Mouse (Mus musculus): ENCODE data around the gene Naip2. TPM values are rescaled to one million over a fixed set of nuclear protein-coding genes. Genes with fewer than 3 reads are reported as not detected.
"Not testable (repeated sequence)": the region's sequence is repeated elsewhere in the genome, so short reads cannot be mapped to it uniquely, and the experiment has no call there.

Naip2 gene
- total and polyA plus RNA-seq, 3 experiments: 2.4 to 4.0 TPM; not detected in 1

- H3K27me3 ChIP-seq (ENCODE audit: control insufficient read depth in 1 of 2, insufficient read depth in 2 of 2, low read length in 2 of 2): no peaks in the 10 kb centered on the region
- no peak overlapping the region for H3K4me3 ChIP-seq (ENCODE audit: control insufficient read depth in 1 of 2, insufficient read depth in 1 of 2, low read depth in 2 of 2, low read length in 2 of 2)
- TF ChIP-seq GABPA (IDR thresholded peaks at IDR 0.05; ENCODE audit: low read depth, low read length): no peak
- TF ChIP-seq TAL1 (IDR thresholded peaks at IDR 0.05; ENCODE audit: low read length): no peak
- TF ChIP-seq ZC3H11A (IDR thresholded peaks at IDR 0.05; ENCODE audit: low read depth, low read length): no peak
- no peak for TF ChIP-seq CHD1 (IDR thresholded peaks at IDR 0.05; ENCODE audit: low read depth, low read length)
- no peak for TF ChIP-seq UBTF (IDR thresholded peaks at IDR 0.05; ENCODE audit: borderline replicate concordance, insufficient read depth, low read depth, low read length)
- TF ChIP-seq NELFE (IDR thresholded peaks at IDR 0.05; ENCODE audit: low read depth, low read length): no peak
- no peak for TF ChIP-seq ETS1 (IDR thresholded peaks at IDR 0.05; ENCODE audit: low read depth, low read length)
- TF ChIP-seq MEF2A (IDR thresholded peaks at IDR 0.05; ENCODE audit: extremely low read depth, insufficient replicate concordance, low read depth, low read length, poor library complexity, severe bottlenecking): no peak
- TF ChIP-seq GATA1 (IDR thresholded peaks at IDR 0.05; ENCODE audit: low read depth, low read length): no peak
- no peak for TF ChIP-seq TBP (IDR thresholded peaks at IDR 0.05; ENCODE audit: low read depth, low read length)
- TF ChIP-seq MYB (IDR thresholded peaks at IDR 0.05; ENCODE audit: low read depth, low read length): no peak
- no peak for TF ChIP-seq TCF12 (IDR thresholded peaks at IDR 0.05; ENCODE audit: low read depth, low read length)
- no peak for TF ChIP-seq RCOR1 (IDR thresholded peaks at IDR 0.05; ENCODE audit: low read depth, low read length)
- TF ChIP-seq MAFK (IDR thresholded peaks at IDR 0.05; ENCODE audit: borderline replicate concordance, low read depth, low read length): no peak
- no peak for TF ChIP-seq CTCF (IDR thresholded peaks at IDR 0.05 in 2 of 3, conservative IDR thresholded peaks at IDR 0.05 in 1 of 3; ENCODE audit: control insufficient read depth in 1 of 3, insufficient read depth in 1 of 3, low read depth in 2 of 3, low read length in 3 of 3, poor library complexity in 1 of 3, severe bottlenecking in 1 of 3)
- no peaks in the 10 kb centered on the region for H3K79me2 ChIP-seq (ENCODE audit: control insufficient read depth, insufficient read depth, low read length, poor library complexity)
- no peak overlapping the region for H3K9ac ChIP-seq (ENCODE audit: control insufficient read depth, low read depth, low read length, poor library complexity, severe bottlenecking)
- peak; percentile 17 for DNase-seq (ENCODE audit: low read depth, low spot score)
- H3K4me1 ChIP-seq (ENCODE audit: control insufficient read depth in 1 of 2, insufficient read depth in 2 of 2, low read length in 2 of 2): peaks cover 3 to 8% of the 10 kb centered on the region in 2 experiments
- H3K27ac ChIP-seq (ENCODE audit: control insufficient read depth, low read depth, low read length): no peak overlapping the region
- H3K36me3 ChIP-seq (ENCODE audit: control insufficient read depth in 1 of 2, insufficient read depth in 2 of 2, low read length in 2 of 2): peaks cover 0 to 6% of the 10 kb centered on the region in 2 experiments; a peak in 2 of 4 replicates
- H3K9me3 ChIP-seq (replicated peaks; ENCODE audit: insufficient read depth, low read length): no peaks in the 10 kb centered on the region
Observed at GRCm38 (mm10) chr13:100200778-100201177, 1.1 kb downstream of the Naip2 start.

- Histone ChIP-seq H3K4me1 (ENCODE audit: control insufficient read depth in 1 of 2, insufficient read depth in 2 of 2, low read length in 2 of 2) (no peaks in the 10 kb centered on the region), H3K9ac (ENCODE audit: control insufficient read depth, low read depth, low read length, poor library complexity, severe bottlenecking) (no peak overlapping the region), H3K36me3 (ENCODE audit: control insufficient read depth in 1 of 2, insufficient read depth in 2 of 2, low read length in 2 of 2) (no peaks in the 10 kb centered on the region), H3K9me3 (replicated peaks; ENCODE audit: insufficient read depth, low read length) (no peaks in the 10 kb centered on the region), H3K27ac (ENCODE audit: control insufficient read depth, low read depth, low read length) (no peak overlapping the region), H3K27me3 (ENCODE audit: control insufficient read depth in 1 of 2, insufficient read depth in 2 of 2, low read length in 2 of 2) (no peaks in the 10 kb centered on the region), H3K79me2 (ENCODE audit: control insufficient read depth, insufficient read depth, low read length, poor library complexity) (no peaks in the 10 kb centered on the region), H3K4me3 (ENCODE audit: control insufficient read depth in 1 of 2, insufficient read depth in 1 of 2, low read depth in 2 of 2, low read length in 2 of 2) (no peak overlapping the region)
- DNase-seq (ENCODE audit: low read depth, low spot score): no peak
- TF ChIP-seq ETS1 (IDR thresholded peaks at IDR 0.05; ENCODE audit: low read depth, low read length) (no peak), ZC3H11A (IDR thresholded peaks at IDR 0.05; ENCODE audit: low read depth, low read length) (no peak), CTCF (IDR thresholded peaks at IDR 0.05 in 2 of 3, conservative IDR thresholded peaks at IDR 0.05 in 1 of 3; ENCODE audit: control insufficient read depth in 1 of 3, insufficient read depth in 1 of 3, low read depth in 2 of 3, low read length in 3 of 3, poor library complexity in 1 of 3, severe bottlenecking in 1 of 3) (no peak)
Observed at GRCm38 (mm10) chr13:100195421-100195820, 6.5 kb downstream of the Naip2 start.

GRCm38 (mm10) chr13:100183111-100183510, 18.8 kb downstream of the Naip2 start:
- H3K27me3 ChIP-seq (ENCODE audit: control insufficient read depth in 1 of 2, insufficient read depth in 2 of 2, low read length in 2 of 2); H3K79me2 ChIP-seq (ENCODE audit: control insufficient read depth, insufficient read depth, low read length, poor library complexity); H3K27ac ChIP-seq (ENCODE audit: control insufficient read depth, low read depth, low read length); H3K9ac ChIP-seq (ENCODE audit: control insufficient read depth, low read depth, low read length, poor library complexity, severe bottlenecking); DNase-seq (ENCODE audit: low read depth, low spot score); H3K9me3 ChIP-seq (replicated peaks; ENCODE audit: insufficient read depth, low read length); H3K4me1 ChIP-seq (ENCODE audit: control insufficient read depth in 1 of 2, insufficient read depth in 2 of 2, low read length in 2 of 2); H3K4me3 ChIP-seq (ENCODE audit: control insufficient read depth in 1 of 2, insufficient read depth in 1 of 2, low read depth in 2 of 2, low read length in 2 of 2); H3K36me3 ChIP-seq (ENCODE audit: control insufficient read depth in 1 of 2, insufficient read depth in 2 of 2, low read length in 2 of 2): not testable (repeated sequence)

GRCm38 (mm10) chr13:100174360-100174759, 27.5 kb downstream of the Naip2 start:
- H3K27me3 ChIP-seq (ENCODE audit: control insufficient read depth in 1 of 2, insufficient read depth in 2 of 2, low read length in 2 of 2); H3K4me3 ChIP-seq (ENCODE audit: control insufficient read depth in 1 of 2, insufficient read depth in 1 of 2, low read depth in 2 of 2, low read length in 2 of 2); DNase-seq (ENCODE audit: low read depth, low spot score); H3K4me1 ChIP-seq (ENCODE audit: control insufficient read depth in 1 of 2, insufficient read depth in 2 of 2, low read length in 2 of 2); H3K79me2 ChIP-seq (ENCODE audit: control insufficient read depth, insufficient read depth, low read length, poor library complexity); H3K27ac ChIP-seq (ENCODE audit: control insufficient read depth, low read depth, low read length); H3K36me3 ChIP-seq (ENCODE audit: control insufficient read depth in 1 of 2, insufficient read depth in 2 of 2, low read length in 2 of 2); H3K9me3 ChIP-seq (replicated peaks; ENCODE audit: insufficient read depth, low read length); H3K9ac ChIP-seq (ENCODE audit: control insufficient read depth, low read depth, low read length, poor library complexity, severe bottlenecking): not testable (repeated sequence)

GRCm38 (mm10) chr13:100166378-100166777, 35.5 kb downstream of the Naip2 start:
- not testable (repeated sequence) for H3K4me1 ChIP-seq (ENCODE audit: control insufficient read depth in 1 of 2, insufficient read depth in 2 of 2, low read length in 2 of 2); H3K9me3 ChIP-seq (replicated peaks; ENCODE audit: insufficient read depth, low read length); H3K27me3 ChIP-seq (ENCODE audit: control insufficient read depth in 1 of 2, insufficient read depth in 2 of 2, low read length in 2 of 2); H3K36me3 ChIP-seq (ENCODE audit: control insufficient read depth in 1 of 2, insufficient read depth in 2 of 2, low read length in 2 of 2); H3K79me2 ChIP-seq (ENCODE audit: control insufficient read depth, insufficient read depth, low read length, poor library complexity); H3K27ac ChIP-seq (ENCODE audit: control insufficient read depth, low read depth, low read length); DNase-seq (ENCODE audit: low read depth, low spot score); H3K4me3 ChIP-seq (ENCODE audit: control insufficient read depth in 1 of 2, insufficient read depth in 1 of 2, low read depth in 2 of 2, low read length in 2 of 2); H3K9ac ChIP-seq (ENCODE audit: control insufficient read depth, low read depth, low read length, poor library complexity, severe bottlenecking)

All from MEL (cell line).